Mouse (Mus musculus) midbrain, postnatal 0 days (tissue): ENCODE measurements around the gene Slc45a2. TPM values are rescaled to one million over a fixed set of nuclear protein-coding genes. Genes with fewer than 3 reads are reported as not detected.
A peak's percentile ranks its signal among the peaks of the same experiment; 100 is the strongest.
"Not testable (repeated sequence)": the region's sequence is repeated elsewhere in the genome, so short reads cannot be mapped to it uniquely, and the experiment has no call there.

Experiments used
- ATAC-seq: fragments of 200-750 bp; cut with Nextera tagmentation; 2 replicates; pipeline ENCODE4 v1.8.0; 2017; ENCODE audit warnings: moderate number of reproducible peaks, mild to moderate bottlenecking, moderate TSS enrichment, moderate library complexity; ENCODE audit not compliant: low FRiP score
- DNase-seq: peaks from one replicate; pipeline ENCODE4 v3.0.0-alpha.2; 2015; ENCODE audit warnings: low spot score
- H3K27ac ChIP-seq: fragments of 300-500 bp; sonication (generic); 2 replicates; pipeline ENCODE4 v1.5.1; 2014; ENCODE audit warnings: low read depth, mild to moderate bottlenecking, low read length, mixed read lengths
- H3K27me3 ChIP-seq: fragments of 300-500 bp; sonication (generic); 2 replicates; pipeline ENCODE4 v1.6.1; 2014; ENCODE audit warnings: low read length, control low read depth, mixed read lengths; ENCODE audit not compliant: insufficient read depth
- H3K36me3 ChIP-seq: fragments of 300-500 bp; sonication (generic); 2 replicates; pipeline ENCODE4 v1.6.1; 2014; ENCODE audit warnings: low read length, control low read depth, mixed read lengths; ENCODE audit not compliant: insufficient read depth
- H3K4me1 ChIP-seq: fragments of 300-500 bp; sonication (generic); 2 replicates; pipeline ENCODE4 v1.6.1; 2014; ENCODE audit warnings: mild to moderate bottlenecking, control low read depth, antibody characterized with exemption, low read length, mixed read lengths; ENCODE audit not compliant: insufficient read depth
- H3K4me2 ChIP-seq: fragments of 300-500 bp; sonication (generic); 2 replicates; pipeline ENCODE4 v1.6.1; 2014; ENCODE audit warnings: low read depth, mild to moderate bottlenecking, low read length, mixed read lengths; ENCODE audit not compliant: poor library complexity, severe bottlenecking
- H3K4me3 ChIP-seq: fragments of 300-500 bp; sonication (generic); 2 replicates; pipeline ENCODE4 v1.5.1; 2014; ENCODE audit warnings: low read depth, mild to moderate bottlenecking, low read length, moderate library complexity
- H3K9ac ChIP-seq: fragments of 300-500 bp; sonication (generic); replicated peaks from 2 replicates; pipeline ENCODE4 v1.6.1; 2014; ENCODE audit warnings: mild to moderate bottlenecking, low read length, moderate library complexity, mixed read lengths; ENCODE audit not compliant: poor library complexity, severe bottlenecking
- H3K9me3 ChIP-seq: fragments of 300-500 bp; sonication (generic); 2 replicates; pipeline ENCODE4 v1.6.1; 2016; ENCODE audit warnings: low read length, control low read depth
- CTCF ChIP-seq: IDR thresholded peaks from 2 replicates; pipeline ENCODE4 v1.5.1; 2016; ENCODE audit warnings: antibody characterized with exemption, mild to moderate bottlenecking
- WGBS: fragments of 180-500 bp; shearing (Covaris S2); extraction: QIAGEN DNeasy Blood & Tissue Kit; methylation state at CpG from one replicate; pipeline ENCODE4 v1.1.7; 2014; 5-methylcytosine and 5-hydroxymethylcytosine counted together
- polyA plus RNA-seq: library from polyadenylated mRNA; unstranded; fragments of >200 nt; fragmentation: Nextera tagmentation; extraction: Ambion mirVana; gene quantifications from 2 replicates; pipeline ENCODE4 v1.2.1, GENCODE M21; 2015
- total RNA-seq: library from RNA; depleted of rRNA; stranded (reverse); fragments of >200 nt; gene quantifications from 2 replicates; pipeline ENCODE4 v1.2.3, GENCODE M21; 2014

Gene Slc45a2
- total and polyA plus RNA-seq, 2 experiments from 2014 or later: not detected

- no peaks in the 10 kb centered on the region; the same call in 1 of the 2 replicates for H3K4me1 ChIP-seq
- no peak overlapping the region for H3K9ac ChIP-seq
- DNase-seq (no peak), ATAC-seq (no peak)
- H3K9me3 ChIP-seq: no peaks in the 10 kb centered on the region
- H3K27me3 ChIP-seq: no peaks in the 10 kb centered on the region
- no peak overlapping the region for H3K4me3 ChIP-seq
- no peak for TF ChIP-seq CTCF
- no peaks in the 10 kb centered on the region for H3K36me3 ChIP-seq
- no peak overlapping the region for H3K4me2 ChIP-seq
- H3K27ac ChIP-seq: no peak overlapping the region
Measured at GRCm38 (mm10) chr15:10977151-10977550, 23.4 kb upstream of the Slc45a2 start.

GRCm38 (mm10) chr15:10980712-10981111, 19.8 kb upstream of the Slc45a2 start:
- WGBS: 60% methylated on average over 2 of the region's 2 CpGs
- H3K9ac ChIP-seq: no peak overlapping the region
- no peaks in the 10 kb centered on the region for H3K9me3 ChIP-seq
- peaks cover 7% of the 10 kb centered on the region; the same call in 1 of the 2 replicates for H3K4me1 ChIP-seq
- H3K27ac ChIP-seq: no peak overlapping the region
- H3K27me3 ChIP-seq: no peaks in the 10 kb centered on the region
- peak overlapping the region; percentile 59 for H3K4me2 ChIP-seq
- no peak overlapping the region; the same call in 1 of the 2 replicates for H3K4me3 ChIP-seq
- DNase-seq: no peak
- H3K36me3 ChIP-seq: no peaks in the 10 kb centered on the region
- TF ChIP-seq CTCF: no peak
- ATAC-seq: no peak

- ATAC-seq: peak; percentile 98
- TF ChIP-seq CTCF: peak; percentile 73
- H3K9me3 ChIP-seq: no peaks in the 10 kb centered on the region
- H3K4me2 ChIP-seq: peak within 1 kb of the TSS; percentile 59
- WGBS: under 1% methylated on average over 52 of the region's 52 CpGs
- peaks cover 7% of the 10 kb centered on the region; the same call in 1 of the 2 replicates for H3K4me1 ChIP-seq
- H3K36me3 ChIP-seq: no peaks in the 10 kb centered on the region
- no peaks in the 10 kb centered on the region for H3K27me3 ChIP-seq
- peak within 1 kb of the TSS; percentile 88 for H3K27ac ChIP-seq
- peak; percentile 94 for DNase-seq
- H3K4me3 ChIP-seq: peak within 1 kb of the TSS; percentile 62
- peak within 1 kb of the TSS; percentile 67 for H3K9ac ChIP-seq
Measured at GRCm38 (mm10) chr15:10981377-10982063, 19.0 kb upstream of the Slc45a2 start, which contains the start of gene Amacr. TSS of gene Amacr (plus strand) at chr15:10981756.

- peak; percentile 1 for DNase-seq
- 0 out of 2 replicates have a peak, but pooled peaks have one; percentile 4 for ATAC-seq
- H3K27me3 ChIP-seq: no peaks in the 10 kb centered on the region
- peak overlapping the region; percentile 62 for H3K4me3 ChIP-seq
- 8% methylated on average over 6 of the region's 6 CpGs for WGBS
- H3K4me2 ChIP-seq: peak overlapping the region; percentile 59
- TF ChIP-seq CTCF: no peak
- H3K9me3 ChIP-seq: no peaks in the 10 kb centered on the region
- H3K27ac ChIP-seq: peak overlapping the region; percentile 88; the same call in 1 of the 2 replicates
- H3K36me3 ChIP-seq: no peaks in the 10 kb centered on the region
- peak overlapping the region; percentile 67 for H3K9ac ChIP-seq
- peaks cover 7% of the 10 kb centered on the region; the same call in 1 of the 2 replicates for H3K4me1 ChIP-seq
Measured at GRCm38 (mm10) chr15:10982064-10982435, 18.5 kb upstream of the Slc45a2 start.

GRCm38 (mm10) chr15:10985756-10986155, 14.8 kb upstream of the Slc45a2 start:
- no peak for ATAC-seq
- no peak for DNase-seq
- no peak overlapping the region for H3K27ac ChIP-seq
- no peaks in the 10 kb centered on the region for H3K27me3 ChIP-seq
- peaks cover 7% of the 10 kb centered on the region; the same call in 1 of the 2 replicates for H3K4me1 ChIP-seq
- H3K4me2 ChIP-seq: no peak overlapping the region
- no peak overlapping the region for H3K9ac ChIP-seq
- no peak overlapping the region for H3K4me3 ChIP-seq
- H3K36me3 ChIP-seq: no peaks in the 10 kb centered on the region
- H3K9me3 ChIP-seq: no peaks in the 10 kb centered on the region
- TF ChIP-seq CTCF: no peak
- WGBS: 82% methylated on average over 6 of the region's 6 CpGs

GRCm38 (mm10) chr15:10986477-10986876, 14.0 kb upstream of the Slc45a2 start:
- not testable (repeated sequence) for H3K36me3 ChIP-seq, H3K4me2 ChIP-seq, H3K27me3 ChIP-seq, H3K27ac ChIP-seq, H3K4me3 ChIP-seq, H3K9ac ChIP-seq, H3K9me3 ChIP-seq, ATAC-seq, H3K4me1 ChIP-seq, DNase-seq
- WGBS: 73% methylated on average over 2 of the region's 2 CpGs
